Mouse (Mus musculus) cerebellum, adult 18-20 months (tissue): Measurements from ENCODE around the gene G530012D18Rik.
A peak's percentile ranks its signal among the peaks of the same experiment; 100 is the strongest.
"Not testable (repeated sequence)": the region's sequence is repeated elsewhere in the genome, so short reads cannot be mapped to it uniquely, and the experiment has no call there.

Experiments
- DNase-seq, 2 experiments: peaks; one replicate each; pipeline ENCODE4 v3.0.0; 2021

Gene G530012D18Rik

GRCm38 (mm10) chr1:85575376-85575775 is at the start of gene G530012D18Rik:
TSS of gene G530012D18Rik (plus strand) at chr1:85575676.
- DNase-seq = not testable (repeated sequence)

GRCm38 (mm10) chr1:85526401-85526800 is 49.1 kb upstream of the G530012D18Rik start:
- not testable (repeated sequence) for DNase-seq

- not testable (repeated sequence) for DNase-seq
Measured at GRCm38 (mm10) chr1:85528451-85529110, 46.9 kb upstream of the G530012D18Rik start.

- not testable (repeated sequence) for DNase-seq
Measured at GRCm38 (mm10) chr1:85543818-85544217, 31.7 kb upstream of the G530012D18Rik start.

GRCm38 (mm10) chr1:85546442-85546841 is 29.0 kb upstream of the G530012D18Rik start:
- DNase-seq = not testable (repeated sequence)

- DNase-seq = peak in 1 of 2 experiments; percentile 11
Measured at GRCm38 (mm10) chr1:85555261-85555660, 20.2 kb upstream of the G530012D18Rik start.

GRCm38 (mm10) chr1:85573554-85573953 is 1.9 kb upstream of the G530012D18Rik start:
- not testable (repeated sequence) for DNase-seq

GRCm38 (mm10) chr1:85578372-85579010 is 3.0 kb downstream of the G530012D18Rik start:
- DNase-seq = not testable (repeated sequence)

- DNase-seq = not testable (repeated sequence)
Measured at GRCm38 (mm10) chr1:85579199-85580147, 4.0 kb downstream of the G530012D18Rik start.

- not testable (repeated sequence) for DNase-seq
Measured at GRCm38 (mm10) chr1:85580148-85580534, 4.7 kb downstream of the G530012D18Rik start.

GRCm38 (mm10) chr1:85580578-85580977 is 5.1 kb downstream of the G530012D18Rik start:
- not testable (repeated sequence) for DNase-seq

GRCm38 (mm10) chr1:85581518-85581917 is 6.0 kb downstream of the G530012D18Rik start:
- not testable (repeated sequence) for DNase-seq

GRCm38 (mm10) chr1:85588697-85589096 is 13.2 kb downstream of the G530012D18Rik start:
- not testable (repeated sequence) for DNase-seq

GRCm38 (mm10) chr1:85592526-85592925 is 17.1 kb downstream of the G530012D18Rik start:
- DNase-seq = not testable (repeated sequence)

GRCm38 (mm10) chr1:85598271-85599012 is 23.0 kb downstream of the G530012D18Rik start, which contains the start of gene Sp110:
TSS of gene Sp110 (minus strand) at chr1:85598817.
- not testable (repeated sequence) for DNase-seq

GRCm38 (mm10) chr1:85600078-85600477 is 24.6 kb downstream of the G530012D18Rik start, which contains the start of gene Sp140:
TSS of gene Sp140 (plus strand) at chr1:85600378.
- DNase-seq = not testable (repeated sequence)

GRCm38 (mm10) chr1:85600794-85601193 is 25.3 kb downstream of the G530012D18Rik start:
- not testable (repeated sequence) for DNase-seq

- DNase-seq = not testable (repeated sequence)
Measured at GRCm38 (mm10) chr1:85604341-85604740, 28.9 kb downstream of the G530012D18Rik start.

- not testable (repeated sequence) for DNase-seq
Measured at GRCm38 (mm10) chr1:85608361-85608760, 32.9 kb downstream of the G530012D18Rik start.

GRCm38 (mm10) chr1:85610581-85610980 is 35.1 kb downstream of the G530012D18Rik start:
- not testable (repeated sequence) for DNase-seq

- not testable (repeated sequence) for DNase-seq
Measured at GRCm38 (mm10) chr1:85615096-85615495, 39.6 kb downstream of the G530012D18Rik start.

- DNase-seq = not testable (repeated sequence)
Measured at GRCm38 (mm10) chr1:85615819-85616218, 40.3 kb downstream of the G530012D18Rik start.
